Mouse (Mus musculus) right cerebral cortex, postnatal 10 days (tissue): Measurements from ENCODE around the gene Ccl28.
"Not testable (repeated sequence)": the region's sequence is repeated elsewhere in the genome, so short reads cannot be mapped to it uniquely, and the experiment has no call there.

ENCODE experiments used
- DNase-seq, 2 experiments: peaks; one replicate each; pipeline ENCODE4 v3.0.0; 2021; ENCODE audit warnings: low spot score in 2 of 2

Gene Ccl28

DNA sequence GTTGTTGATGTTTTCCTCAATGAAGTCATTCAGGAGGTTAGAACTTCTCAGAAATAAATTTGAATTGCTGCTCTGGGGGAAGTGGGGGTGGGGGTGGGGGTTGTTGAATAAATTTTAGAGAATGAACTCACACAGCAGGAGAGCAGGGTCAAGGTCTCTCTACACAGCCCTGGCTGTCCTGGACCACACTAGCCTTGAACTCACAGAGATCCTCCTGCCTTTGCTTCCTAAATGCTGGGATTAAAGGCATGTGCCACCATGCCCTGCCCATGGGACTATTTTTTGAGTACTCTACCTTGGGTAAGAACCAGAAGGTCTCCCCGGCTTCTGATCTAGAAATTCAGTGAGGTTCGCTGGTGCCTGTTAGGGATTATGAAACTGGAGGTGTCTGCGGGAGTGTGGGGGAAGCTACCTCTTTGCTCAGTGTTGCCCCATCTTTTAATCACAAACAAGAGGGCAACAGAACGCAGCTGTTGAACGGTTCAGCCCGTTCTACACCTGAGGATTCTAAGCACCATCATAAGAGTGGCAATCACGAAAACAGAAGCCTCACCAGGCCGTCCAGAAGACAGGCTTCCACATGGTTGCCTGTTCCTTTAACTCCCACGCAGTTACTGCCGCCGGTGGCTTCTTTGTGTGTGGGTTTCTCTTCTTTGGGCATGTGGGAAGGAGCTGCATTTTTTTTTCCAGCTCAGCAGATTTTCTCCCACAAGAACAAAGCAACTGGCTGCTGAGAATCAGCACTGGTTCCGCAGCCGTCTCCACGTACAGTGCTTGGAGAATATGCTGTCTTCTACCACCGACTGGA lies 25.5 kb downstream of the Ccl28 start:
- peak; percentile 50 to 70 for DNase-seq

DNA sequence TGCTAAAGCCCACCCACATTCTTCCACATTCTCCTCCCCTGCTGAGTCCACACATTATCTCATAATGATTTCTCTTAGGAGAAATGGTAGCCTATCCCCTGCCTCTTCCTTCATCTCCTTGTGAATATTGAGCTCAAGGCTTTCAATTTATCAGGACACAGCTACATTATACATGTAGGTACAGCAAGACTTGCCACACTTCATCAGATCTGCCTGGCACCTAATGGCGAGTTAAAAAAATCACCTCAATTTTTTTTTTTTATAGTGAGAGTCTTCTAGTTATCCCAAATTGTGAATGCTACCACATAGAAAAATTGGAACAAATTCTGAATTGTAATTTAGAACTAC lies 26.1 kb downstream of the Ccl28 start:
- no peak for DNase-seq

DNA sequence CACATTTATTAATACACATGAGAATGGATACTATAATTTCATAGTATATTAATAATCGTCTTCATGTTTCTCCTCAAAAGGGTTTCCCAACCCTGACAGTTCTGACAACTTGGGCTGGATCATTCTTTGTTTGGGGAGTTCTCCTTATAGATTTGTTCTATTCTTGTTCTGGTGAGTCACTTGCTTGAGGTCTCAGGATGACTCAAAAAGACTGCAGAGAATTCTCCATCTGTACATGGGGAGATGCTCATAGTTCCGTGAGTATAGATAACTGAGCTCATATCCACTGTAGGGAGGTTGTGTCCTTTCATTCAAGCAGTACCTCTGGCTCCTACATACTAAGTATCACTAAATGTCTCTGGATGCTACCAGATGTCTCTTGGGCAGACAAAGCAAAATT lies 31.1 kb downstream of the Ccl28 start:
- DNase-seq: no peak

DNA sequence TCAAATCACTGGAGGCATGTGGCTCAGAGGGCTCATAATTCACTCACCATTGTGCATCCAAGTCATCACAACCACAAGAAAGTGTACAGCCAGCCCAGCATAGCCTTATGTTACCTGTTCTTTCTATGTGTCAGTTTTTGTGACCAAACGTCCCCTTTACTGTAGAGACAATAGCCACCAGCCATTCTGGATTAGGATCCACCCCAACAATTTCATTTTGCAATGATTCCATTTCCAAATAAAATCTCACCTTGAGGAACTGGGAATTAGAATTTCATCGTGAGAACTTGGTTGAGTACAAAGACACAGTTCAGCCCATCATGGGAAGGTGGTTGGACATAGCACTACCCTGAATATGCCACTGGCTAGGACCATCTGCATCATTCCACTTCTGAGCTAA lies 32.6 kb downstream of the Ccl28 start:
- no peak for DNase-seq

DNA sequence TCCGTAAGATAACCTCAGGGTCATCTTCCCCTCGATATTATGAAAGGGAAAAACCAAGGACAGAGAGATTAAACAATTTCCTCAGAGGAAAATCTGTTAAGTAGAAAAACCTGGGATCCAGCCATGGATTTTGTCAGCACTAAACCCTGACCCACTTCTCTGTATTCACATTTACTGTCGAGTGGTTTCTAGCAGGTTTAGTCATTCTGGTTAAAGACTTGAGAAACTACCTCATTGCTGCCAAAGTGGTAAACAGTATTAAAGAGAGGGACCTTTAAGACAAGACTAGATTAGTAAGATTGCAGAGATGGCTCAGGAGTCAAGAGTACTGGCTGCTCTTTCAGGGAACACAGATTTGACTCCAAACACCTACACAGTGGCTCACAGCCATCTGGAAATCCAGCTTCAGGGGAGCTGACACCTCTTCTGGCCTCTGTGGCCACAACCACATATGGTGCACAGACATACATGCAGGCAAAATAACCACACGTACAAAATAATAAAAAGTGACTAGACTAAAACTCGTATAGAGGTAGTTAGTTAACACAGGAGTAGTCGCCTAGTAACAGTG lies 33.3 kb downstream of the Ccl28 start:
- DNase-seq: no peak

DNA sequence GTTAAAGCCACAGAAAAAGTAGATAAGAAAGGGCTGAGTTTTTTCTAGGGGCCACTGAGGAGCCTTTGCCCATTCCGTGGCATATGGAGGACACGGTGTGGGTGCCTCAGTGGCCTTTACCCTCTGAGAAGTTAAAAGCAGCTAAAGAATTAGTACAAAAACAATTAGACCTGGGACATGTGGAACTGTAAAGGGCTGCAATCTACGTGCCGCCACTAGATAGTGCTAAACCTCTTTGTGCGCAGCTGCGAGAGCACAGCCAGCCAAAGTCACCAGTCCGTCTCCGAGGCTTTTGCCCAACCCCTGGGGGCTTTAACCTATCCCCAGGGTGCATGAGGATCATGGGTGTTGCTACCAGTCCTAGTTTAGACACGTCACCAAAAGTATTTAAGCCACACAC lies 37.8 kb downstream of the Ccl28 start:
- peak; percentile 39 to 47 for DNase-seq

DNA sequence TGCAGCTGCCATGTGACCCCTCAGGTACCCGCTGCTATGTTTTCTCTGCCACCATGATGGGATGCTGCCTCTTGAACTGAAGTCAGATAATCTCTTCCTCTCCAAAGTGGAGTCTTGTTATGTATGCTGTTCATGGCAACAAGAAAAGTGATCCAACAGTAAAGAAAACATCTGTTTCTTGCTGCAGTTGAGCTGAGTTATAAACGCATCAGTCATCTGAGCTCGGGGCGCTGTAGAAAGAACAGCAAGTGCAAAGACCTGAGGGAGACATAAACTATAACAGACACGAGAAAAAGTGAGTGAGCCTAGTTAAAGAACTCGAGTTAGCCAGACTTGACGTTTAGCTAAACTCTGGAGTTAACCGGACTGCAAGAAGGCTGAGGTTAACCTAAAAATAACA lies 55.2 kb downstream of the Ccl28 start:
- no peak for DNase-seq

DNA sequence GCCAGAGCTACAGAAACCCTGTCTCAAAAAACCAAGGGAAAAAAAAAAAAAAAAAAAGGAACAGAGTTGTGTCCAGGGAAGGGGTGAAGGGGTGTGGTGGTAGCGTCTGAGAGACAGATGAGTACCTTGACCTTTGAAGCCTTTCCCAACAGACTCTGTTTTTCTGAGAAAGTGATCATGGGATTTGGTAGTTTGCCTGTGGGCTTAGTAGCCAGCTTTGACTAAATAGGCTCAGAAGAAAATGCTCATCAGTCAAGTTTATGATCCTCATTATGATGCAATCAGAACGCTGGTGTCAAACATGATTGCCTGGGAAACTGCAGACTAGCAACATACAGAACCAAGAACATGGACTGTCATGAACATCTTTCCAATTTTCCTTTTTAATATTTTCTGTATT lies 56.1 kb downstream of the Ccl28 start:
- DNase-seq: no peak

DNA sequence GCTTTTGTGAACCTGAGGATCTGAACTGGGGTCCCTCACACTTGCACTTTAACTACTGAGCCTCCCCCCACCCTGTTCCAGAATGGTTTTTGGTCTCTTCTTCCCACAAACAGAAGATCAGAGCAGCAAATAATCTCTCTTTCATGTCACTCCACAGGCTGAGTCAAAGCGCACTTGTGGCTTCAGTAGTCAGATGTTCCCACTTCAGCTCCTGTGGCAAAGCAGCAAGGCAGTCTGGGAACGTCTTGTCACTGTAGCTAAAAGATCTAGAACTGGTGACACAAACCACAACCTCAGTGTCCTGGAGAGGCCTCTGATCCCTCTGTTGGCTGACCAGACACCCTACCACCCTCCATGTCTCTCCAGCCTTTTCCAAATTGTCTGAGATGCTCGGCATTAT lies 57.5 kb downstream of the Ccl28 start:
- DNase-seq: no peak

DNA sequence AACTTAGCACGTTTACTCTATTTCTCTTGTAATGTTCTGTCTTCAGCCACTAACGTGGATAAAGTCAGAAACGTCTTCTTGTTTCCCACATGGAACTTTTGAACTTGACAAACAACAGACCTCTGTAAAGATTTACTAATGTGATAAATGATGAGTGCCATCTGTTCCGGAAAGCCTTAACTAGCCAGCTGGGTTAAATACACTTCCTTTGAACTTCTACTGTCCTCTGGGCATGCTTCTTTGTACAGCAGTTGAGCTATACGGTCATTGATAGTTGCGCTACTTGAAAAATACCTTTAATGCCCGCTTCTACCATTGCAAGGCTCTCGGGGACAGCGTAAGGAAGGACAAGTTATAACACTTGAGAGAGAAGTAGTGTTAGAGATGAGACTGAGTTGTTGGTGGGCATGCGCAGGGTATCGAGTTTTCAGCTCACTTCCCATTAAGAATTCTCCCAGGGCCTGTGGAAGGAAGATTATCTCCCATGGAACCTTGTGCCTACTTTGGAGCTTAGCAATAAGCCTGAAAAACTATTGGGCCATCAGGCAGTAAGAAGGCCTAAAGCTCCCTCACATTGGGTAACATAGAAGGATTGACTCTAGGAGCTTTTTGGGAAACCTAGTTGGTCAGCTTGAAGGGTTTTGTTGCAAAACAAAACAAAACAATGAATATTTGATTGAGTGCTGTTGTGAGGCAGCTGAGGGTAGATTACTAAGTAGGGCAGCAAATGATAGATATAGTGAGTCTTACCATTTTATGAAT lies 61.0 kb downstream of the Ccl28 start:
- no peak for DNase-seq

DNA sequence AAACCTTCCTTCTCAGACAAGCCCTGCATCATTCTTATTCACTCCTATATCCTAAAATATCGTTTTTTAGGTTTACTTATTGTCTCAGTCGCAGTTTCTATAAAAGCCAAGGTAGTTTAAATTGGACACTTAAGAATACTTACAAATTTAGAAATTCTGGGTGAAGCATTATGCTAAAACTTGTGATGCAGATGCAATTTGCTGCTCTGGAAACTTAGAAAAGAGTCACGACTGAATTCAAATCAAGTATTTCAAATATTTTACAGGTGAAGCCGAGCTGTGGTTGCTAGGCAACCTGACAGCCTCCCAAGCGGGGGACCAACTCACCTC lies 66.1 kb downstream of the Ccl28 start:
- DNase-seq: no peak

DNA sequence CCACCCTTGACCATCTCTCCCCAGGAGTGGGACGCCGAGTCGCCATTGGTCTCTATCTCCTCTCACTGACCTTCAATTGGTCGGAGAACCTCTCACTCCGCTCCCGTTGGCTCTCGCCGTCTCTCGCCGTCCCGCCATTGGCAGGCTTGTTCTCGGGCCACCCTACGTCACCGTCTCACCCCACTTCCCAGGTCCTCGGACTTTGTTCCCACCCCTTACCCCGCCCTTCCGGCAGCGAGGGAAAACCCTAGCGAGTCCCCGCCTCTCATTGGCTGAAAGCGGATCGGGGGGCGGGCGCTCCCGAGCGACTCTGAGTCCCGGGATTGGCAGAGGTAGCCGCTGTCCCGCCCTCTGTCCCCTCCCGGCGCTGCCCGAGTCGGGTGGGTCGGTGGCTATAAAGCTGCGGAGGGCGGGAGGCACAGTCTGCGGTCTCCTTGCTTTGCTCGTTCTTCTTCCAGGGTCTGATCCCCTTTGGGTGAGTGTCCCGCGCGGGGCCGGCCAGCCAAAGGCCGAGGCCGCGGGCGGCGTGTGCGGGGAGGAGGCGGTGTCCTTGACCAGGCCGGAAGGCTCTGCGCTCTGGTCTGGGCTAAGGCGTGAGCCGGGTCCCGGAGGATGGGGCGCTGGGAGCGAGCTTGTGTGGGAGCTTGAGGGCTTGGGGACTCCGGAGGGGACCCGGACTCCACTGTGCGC lies 66.6 kb downstream of the Ccl28 start, which contains the start of gene Hmgcs1:
Hmgcs1 (plus strand) TSS at position 341 of the 690 bp plus-strand sequence.
- DNase-seq: peak; percentile 100

DNA sequence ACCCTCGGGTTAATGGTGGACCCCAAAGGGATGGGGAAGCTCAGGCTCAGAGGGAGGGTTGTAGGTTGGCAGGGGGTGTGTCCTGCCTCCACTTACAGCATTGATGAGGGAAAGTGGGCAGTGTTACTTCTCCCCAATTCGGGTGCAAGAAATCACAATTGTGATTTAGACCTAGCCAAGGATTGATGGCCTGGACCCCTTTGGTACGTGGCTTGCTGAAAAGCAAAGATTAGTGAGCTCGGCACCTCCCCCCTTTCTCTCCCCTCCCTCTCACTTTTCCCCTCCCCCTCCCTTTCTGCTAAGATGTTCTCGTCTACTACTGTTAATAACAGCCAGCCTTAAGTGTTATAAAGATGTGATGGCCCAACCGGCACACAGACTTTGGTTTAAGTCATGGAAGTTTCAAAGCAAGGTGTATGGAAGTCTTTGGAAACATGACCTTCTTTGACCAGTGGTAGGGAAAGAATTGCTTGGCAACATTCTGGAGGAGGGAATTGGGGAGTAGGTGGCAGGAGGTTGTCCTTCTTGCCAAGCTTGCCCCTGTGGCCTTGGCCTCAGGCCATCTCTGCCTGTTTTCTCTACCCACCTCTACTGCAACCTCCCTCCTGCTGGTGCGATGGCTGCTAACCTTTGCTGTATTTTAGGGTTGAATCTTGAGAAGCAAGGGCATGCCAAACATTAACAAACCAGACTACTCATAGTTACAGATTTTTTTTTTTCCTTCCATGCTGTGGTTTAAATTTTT lies 67.4 kb downstream of the Ccl28 start:
- peak in 1 of 2 experiments; percentile 66 for DNase-seq

DNA sequence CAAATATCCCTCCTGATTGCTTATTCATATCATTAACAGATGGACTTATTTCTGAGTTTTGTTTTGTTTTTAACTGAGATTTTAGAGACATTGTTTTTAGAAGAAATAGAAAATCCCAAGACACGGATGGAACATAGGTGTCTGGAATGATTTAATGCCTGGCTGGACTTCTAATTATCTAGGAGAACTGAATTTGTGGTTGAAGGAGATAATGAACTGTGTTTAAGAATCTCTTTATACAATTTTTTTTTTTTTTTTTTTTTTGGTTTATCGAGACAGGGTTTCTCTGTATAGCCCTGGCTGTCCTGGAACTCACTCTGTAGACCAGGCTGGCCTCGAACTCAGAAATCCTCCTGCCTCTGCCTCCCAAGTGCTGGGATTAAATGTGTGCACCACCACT lies 68.3 kb downstream of the Ccl28 start:
- not testable (repeated sequence) for DNase-seq

DNA sequence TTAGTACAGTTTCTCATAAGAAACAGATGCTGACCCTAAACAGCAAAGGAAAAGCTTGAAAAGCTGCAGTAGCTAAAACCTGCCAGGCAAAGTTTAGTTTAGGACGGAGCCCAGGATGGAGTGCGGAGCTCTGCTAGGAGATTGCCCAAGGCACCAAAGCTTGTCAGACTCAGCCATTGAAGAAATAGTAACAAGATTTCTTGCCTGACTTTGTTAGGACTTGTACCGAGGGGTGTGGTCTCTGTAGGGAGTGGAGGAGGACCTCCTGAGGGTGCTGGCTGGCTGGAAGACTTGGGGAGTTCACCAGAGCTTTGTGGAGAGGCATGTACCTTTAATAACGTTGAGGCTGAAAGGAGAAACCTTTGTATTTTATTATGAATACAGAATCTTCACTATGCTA lies 72.1 kb downstream of the Ccl28 start:
- no peak for DNase-seq

DNA sequence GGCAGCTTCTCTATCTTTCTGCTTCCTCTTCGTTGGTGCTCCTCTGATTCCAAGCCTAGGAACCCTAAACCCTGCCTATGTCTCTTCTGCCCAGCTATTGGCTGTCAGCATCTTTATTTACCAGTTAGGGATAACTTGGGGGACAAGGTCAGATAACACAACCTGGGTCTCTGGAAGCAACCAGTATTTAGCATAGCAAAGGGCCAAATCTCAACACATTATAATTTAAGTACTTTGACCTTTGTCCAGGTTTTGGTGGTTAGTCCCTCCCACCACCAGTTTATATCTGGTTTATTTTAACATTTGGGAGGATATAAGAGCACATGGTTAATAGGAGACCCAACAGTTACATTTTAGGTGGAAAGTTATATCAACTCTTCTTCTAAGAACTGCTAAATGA lies 72.9 kb downstream of the Ccl28 start:
- no peak for DNase-seq

DNA sequence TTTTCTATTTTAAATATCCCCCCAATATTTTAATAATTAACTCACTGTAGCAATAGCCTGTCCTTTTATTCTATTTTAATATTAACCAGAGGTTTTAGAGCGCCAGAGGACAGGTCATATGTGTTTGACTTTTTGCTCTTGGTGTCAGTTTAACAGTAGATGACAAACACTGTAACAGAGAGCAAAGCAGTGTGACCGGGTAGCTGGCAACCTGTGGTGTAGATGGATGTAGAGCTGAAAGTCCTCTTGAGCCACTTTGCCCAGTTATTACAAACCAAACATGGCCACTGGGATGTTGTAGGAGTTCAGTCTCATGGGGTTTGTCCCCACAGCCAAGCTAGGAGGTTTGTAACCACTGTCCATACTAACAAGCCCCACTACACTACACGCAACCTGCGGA lies 74.8 kb downstream of the Ccl28 start:
- DNase-seq: no peak
